Mouse (Mus musculus) c-Kit-negative CD71-positive TER-119-positive erythroid progenitor cells, embryonic 14.5 days (primary cell): ENCODE results near the gene Zfp980.
"Not testable (repeated sequence)": the region's sequence is repeated elsewhere in the genome, so short reads cannot be mapped to it uniquely, and the experiment has no call there.

Experiments used
- DNase-seq: peaks from one replicate; pipeline ENCODE4 v3.0.0-alpha.2; 2013; ENCODE audit warnings: low read depth, low spot score

The Zfp980 gene

DNA sequence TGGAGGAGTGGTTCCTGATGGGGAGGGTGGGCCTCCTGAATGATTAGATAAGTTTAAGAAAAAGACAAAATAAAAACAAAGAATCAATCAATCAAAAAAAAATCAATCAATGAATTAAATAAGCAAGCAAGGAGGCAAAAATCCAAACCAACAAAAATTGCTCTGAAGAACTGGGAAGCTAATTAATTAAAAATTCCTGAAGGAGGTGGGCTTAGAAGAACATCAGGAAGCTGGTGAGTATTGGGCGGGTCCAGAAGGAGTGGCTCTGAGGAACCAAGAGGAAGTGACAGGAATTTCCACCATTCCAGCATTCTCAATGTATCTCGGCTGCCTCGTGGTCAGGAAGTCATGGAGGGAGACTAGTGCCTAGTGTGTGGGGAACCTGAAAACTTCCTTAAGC is at the start of gene Zfp980:
Gene Zfp980, plus strand, starts transcription at position 301 of the 400 bp plus-strand sequence.
- DNase-seq = not testable (repeated sequence)

DNA sequence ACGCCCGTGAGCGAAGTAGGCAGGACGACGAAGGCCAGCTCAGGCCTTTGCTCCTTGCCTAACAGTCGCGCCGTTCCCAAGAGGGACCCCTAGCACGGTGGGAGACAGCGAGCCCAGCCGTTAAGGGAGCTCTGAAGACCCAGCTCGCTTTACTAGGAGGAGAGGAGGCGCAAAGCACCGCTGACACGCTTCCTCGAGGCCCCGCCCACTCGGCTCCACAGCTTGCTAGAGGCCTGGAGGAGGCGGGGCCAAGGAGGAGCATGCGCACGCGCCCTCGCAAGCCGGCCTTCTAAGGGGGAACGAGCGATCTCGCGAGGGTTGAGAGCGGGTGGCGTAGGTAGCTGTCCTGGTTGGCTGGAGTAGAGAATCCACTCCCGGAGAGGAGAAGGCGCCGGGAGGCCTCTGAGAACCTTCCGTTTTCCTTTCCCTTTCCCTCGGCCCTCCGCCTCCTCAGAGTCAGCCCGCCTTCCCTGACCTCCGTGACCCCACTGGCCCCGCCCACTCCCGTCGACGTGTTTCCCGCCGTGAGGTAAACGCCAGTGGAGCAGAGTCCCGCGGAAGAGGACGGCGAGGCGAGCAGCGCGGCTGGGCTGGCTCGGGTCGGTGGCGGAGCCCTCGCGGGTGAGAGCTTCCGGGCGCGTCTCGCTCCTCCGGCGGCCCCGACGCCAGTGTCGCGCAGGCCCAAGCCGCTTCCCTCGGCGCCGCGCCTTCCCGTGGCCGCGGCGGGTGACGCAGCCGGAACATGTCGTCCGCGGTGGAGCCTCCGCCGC is 29.9 kb upstream of the Zfp980 start:
- not testable (repeated sequence) for DNase-seq

DNA sequence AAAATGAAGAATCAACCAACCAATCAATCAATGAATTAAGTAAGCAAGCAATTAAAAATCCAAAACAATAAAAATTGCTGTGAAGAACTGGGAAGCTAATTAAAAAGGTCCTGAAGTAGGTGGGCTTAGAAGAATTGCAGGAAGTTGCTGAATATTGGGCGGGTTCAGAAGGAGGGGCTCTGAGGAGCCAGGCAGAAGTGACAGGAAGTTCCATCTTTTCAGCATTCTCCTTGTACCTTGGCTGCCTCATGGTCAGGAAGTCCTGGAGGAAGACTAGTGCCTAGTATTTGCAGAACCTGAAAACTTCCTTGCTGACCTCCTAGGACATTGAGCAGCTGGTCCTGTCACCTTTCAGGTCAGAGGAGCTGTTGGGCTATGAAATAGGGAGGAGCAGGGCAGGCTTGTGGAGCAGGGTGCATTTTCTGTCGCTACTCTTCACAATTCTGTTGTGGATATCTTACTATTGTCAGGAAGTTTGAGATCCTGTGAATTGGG is 3.8 kb downstream of the Zfp980 start:
- DNase-seq = not testable (repeated sequence)

DNA sequence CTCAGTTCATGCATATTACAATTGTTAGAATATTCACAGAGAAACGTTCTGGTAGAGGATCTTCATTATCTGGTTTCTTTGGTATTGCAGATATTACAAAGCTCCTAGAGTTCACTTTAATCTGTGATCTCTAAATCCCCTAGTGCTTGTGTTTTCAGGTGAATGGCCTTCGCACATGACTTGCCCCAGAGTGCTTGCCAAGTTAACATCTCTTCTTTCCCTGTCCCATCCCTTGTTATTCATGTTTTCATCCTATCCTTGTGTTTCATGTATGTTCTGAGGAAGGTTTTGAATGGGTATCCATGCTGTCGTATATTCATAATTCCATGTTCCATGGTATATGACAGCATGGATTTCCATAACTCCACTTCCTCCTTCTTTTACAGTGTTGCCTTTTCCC is 9.7 kb downstream of the Zfp980 start:
- DNase-seq = not testable (repeated sequence)

DNA sequence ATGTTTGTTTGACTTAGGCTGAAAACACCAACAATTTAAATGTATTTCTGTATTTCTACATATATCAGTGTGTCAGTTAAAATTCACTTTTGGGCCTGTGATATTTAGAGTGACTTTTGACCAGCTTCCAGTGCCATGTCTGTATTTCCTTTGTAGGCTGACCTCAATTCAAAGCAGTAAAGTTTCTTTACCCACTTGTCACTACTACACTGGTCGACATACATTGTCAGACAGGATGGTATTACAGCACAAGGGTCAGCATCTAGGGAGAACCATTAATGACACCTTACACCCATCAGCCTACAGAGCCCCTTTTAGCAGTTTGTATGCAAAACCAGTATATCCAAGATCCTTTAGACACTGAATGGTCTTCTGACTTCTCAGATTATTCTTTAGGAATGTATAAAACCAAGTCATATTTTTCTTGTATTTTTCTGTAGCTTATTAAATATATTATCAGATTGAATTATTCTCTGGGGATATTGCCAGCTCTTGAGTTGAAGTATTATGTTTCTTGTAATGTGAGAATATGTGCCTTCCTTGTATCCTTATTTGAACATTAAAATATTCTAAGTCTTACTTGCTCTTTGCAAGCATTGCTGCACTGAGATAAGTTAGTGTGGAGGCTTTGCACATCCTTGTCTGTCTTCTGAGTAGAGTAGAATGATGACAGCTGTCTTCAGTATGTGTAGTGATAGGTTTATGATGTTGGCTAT is 10.3 kb downstream of the Zfp980 start:
- not testable (repeated sequence) for DNase-seq

DNA sequence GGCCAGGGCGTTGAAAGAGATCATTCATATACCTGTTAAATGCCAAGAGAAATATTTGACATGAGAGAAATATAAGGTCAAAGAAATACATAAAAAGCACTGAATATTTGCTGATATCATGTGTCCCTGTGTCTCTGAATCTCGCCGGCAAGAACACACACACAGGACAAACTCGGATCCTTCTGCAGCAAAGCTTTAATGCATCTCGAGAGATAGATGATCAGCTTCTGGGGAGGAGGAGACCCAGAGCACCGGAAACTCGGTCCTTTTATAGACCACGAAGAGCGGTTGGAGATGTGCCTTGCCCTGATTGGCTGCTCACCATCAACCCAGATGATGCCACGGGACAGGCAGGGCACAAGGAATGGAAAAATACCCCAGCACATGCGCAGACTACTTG is 11.5 kb downstream of the Zfp980 start:
- DNase-seq = not testable (repeated sequence)

DNA sequence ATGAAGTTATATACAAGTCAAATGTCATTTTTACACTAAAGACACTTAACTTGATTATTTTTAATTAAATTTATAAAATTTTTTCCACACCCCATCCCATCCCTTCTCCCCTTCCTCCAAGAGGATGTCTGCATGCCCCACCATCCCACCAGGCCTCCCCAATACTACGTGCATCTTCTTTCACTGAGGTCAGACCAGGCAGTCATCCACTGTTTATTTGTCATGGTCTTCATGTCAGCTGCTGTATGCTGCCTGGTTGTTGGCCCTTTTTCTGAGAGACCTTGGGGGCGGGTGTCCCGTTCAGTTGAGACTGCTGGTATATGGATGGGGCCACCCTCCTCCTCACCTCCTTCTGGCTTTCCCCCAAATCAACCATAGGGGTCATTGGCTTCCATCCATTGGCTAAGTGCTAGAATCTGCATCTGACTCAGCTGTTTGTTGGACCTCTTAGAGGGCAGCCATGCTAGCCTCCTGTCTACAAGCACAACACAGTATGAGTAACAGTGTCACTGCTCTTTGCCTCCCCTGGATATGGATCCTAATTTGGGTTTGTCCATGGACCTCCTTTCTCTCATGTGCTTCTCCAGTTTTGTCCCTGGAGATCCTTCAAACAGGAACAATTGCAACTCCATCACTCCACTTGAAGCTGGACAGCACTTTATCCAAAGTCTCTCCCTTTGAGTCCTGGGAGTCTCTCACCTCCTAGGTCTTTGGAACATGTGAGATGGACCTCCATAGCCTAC is 12.7 kb downstream of the Zfp980 start:
- not testable (repeated sequence) for DNase-seq

DNA sequence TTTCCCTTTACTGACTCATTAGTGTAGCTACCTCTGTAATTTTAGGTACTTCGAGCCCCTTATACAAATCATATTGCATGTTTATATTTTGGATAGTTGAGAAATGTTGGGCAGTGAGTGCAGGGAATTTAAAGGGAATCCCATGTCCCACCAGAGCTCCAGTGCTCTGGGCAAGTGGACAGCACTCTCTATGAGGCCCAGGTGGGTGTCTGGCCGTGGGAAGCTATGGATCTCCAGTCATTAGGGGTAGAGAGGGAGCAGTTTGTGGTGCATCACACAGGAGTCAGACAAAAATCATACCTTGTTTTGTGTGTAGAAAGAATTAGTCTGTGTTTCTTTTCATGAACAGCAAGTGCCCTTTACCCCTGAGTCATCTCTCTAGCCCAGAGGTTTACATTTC is 15.6 kb downstream of the Zfp980 start:
- not testable (repeated sequence) for DNase-seq

DNA sequence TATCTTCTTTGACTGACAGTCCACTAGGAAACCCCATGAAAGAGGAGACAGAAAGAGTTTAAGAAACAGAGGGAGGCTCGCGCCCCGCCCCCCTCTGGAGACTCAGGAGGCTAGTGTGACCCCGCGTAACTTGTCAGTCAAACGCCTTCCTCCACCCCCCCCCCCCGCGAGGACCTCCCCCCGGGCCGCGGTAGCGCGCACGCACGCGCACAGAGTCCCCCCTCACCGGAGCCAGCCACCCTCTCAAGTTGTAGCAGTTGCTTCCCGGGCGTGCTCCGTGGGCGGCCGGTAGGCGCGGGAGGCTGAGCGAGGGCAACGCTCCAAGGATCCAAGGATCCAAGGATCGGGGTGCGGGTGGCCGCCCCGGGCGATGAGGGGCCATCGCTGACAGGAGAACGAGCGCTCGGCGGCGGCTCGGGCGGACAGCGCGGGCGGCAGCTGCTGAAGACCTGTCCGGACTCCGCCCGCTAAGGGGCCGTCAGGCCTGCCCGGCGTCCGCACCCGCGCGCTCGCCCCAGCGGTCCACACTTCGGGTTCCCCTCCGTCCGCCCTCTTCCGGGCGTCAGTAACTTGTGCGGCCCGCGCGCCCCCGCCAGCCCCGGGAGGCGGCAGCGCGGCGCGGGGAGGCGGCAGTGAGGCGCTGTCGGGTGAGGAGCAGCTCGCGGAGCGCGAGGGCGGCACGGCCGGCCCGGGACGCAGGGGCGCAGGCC is 74.6 kb downstream of the Zfp980 start:
- not testable (repeated sequence) for DNase-seq

DNA sequence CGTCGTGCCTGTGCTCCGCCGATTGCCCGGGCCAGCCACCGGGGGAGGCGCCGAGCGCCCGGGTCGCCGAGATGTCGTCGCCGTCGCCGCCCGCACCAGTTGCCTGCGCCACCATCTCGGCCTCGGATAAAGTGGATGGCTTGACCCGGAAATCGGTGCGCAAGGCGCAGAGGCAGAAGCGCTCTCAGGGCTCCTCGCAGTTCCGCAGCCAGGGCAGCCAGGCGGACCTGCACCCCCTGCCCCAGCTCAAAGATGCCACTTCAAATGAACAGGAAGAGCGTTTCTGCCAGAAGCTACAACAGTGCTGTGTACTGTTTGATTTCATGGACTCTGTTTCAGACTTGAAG is 75.1 kb downstream of the Zfp980 start:
- DNase-seq = not testable (repeated sequence)
